Comparison of ENCODE assay signal across 8 mouse cellular contexts in genomic region chr1:121430183-121430937, GRCm38 (mm10). TPM values are rescaled to one million over a fixed set of nuclear protein-coding genes. Genes with fewer than 3 reads are reported as not detected.
DNase-seq lines count a peak whose midpoint lies in the region; ATAC-seq and TF ChIP-seq lines count a peak whose summit lies in the region.

No protein-coding gene starts in this region.

- H3K27ac ChIP-seq in ES-E14 (ENCODE audit: insufficient read depth, low read depth, low read length, poor library complexity, severe bottlenecking), result no peak overlapping the region
- H3K27ac ChIP-seq in forebrain, postnatal 0 days (ENCODE audit: low read depth, low read length), result no peak overlapping the region
- no peak overlapping the region for H3K27ac ChIP-seq in hindbrain, embryonic 15.5 days (replicated peaks)
- H3K27ac ChIP-seq in midbrain, embryonic 15.5 days, result no peak overlapping the region

- no peaks in the 10 kb centered on the region for H3K9me3 ChIP-seq in ES-E14 (ENCODE audit: control insufficient read depth, insufficient read depth, low read depth, low read length)
- H3K9me3 ChIP-seq in forebrain, postnatal 0 days (ENCODE audit: low read length), result no peaks in the 10 kb centered on the region
- H3K9me3 ChIP-seq in hindbrain, embryonic 15.5 days, result no peaks in the 10 kb centered on the region
- no peaks in the 10 kb centered on the region for H3K9me3 ChIP-seq in midbrain, embryonic 15.5 days

- intact Hi-C loops in left cerebral cortex, postnatal 36 days (cut with DNase I), result no loop called here

- TF ChIP-seq CTCF in forebrain, postnatal 0 days (IDR thresholded peaks at IDR 0.05; ENCODE audit: low read depth), result no peak

- in situ Hi-C loops in ES-E14 (cut with MboI; ENCODE audit: low sequenced_read_pairs in 2 of 2, unreplicated experiment in 2 of 2), result no loop called here

- no peaks in the 10 kb centered on the region for H3K27me3 ChIP-seq in forebrain, postnatal 0 days (ENCODE audit: insufficient read depth, low read length)
- no peaks in the 10 kb centered on the region for H3K27me3 ChIP-seq in hindbrain, embryonic 15.5 days
- no peaks in the 10 kb centered on the region for H3K27me3 ChIP-seq in midbrain, embryonic 15.5 days (replicated peaks)

- H3K4me2 ChIP-seq in forebrain, postnatal 0 days (ENCODE audit: low read depth), result peak overlapping the region; percentile 99
- peak overlapping the region; percentile 95 for H3K4me2 ChIP-seq in hindbrain, embryonic 15.5 days
- peak overlapping the region; percentile 99 for H3K4me2 ChIP-seq in midbrain, embryonic 15.5 days

- peak; percentile 14; the same call in 1 of the 2 replicates for ATAC-seq in forebrain, postnatal 0 days
- no peak; the same call in 1 of the 2 replicates for ATAC-seq in hindbrain, embryonic 15.5 days (ENCODE audit: low FRiP score, low read depth)
- ATAC-seq in midbrain, embryonic 15.5 days (replicated peaks), result 0 out of 2 replicates have a peak, but pooled peaks have one; percentile 7

- H3K4me1 ChIP-seq in ES-E14 (ENCODE audit: control insufficient read depth in 2 of 2, insufficient read depth in 2 of 2, low read length in 2 of 2, poor library complexity in 1 of 2), result peaks cover 2 to 4% of the 10 kb centered on the region in 2 experiments; a peak in 2 of 4 replicates
- H3K4me1 ChIP-seq in forebrain, postnatal 0 days (ENCODE audit: insufficient read depth), result peaks cover 17% of the 10 kb centered on the region; the same call in 1 of the 2 replicates
- peaks cover 15% of the 10 kb centered on the region for H3K4me1 ChIP-seq in hindbrain, embryonic 15.5 days (replicated peaks)
- H3K4me1 ChIP-seq in midbrain, embryonic 15.5 days, result peaks cover 21% of the 10 kb centered on the region

- H3K9ac ChIP-seq in ES-E14 (ENCODE audit: insufficient read depth, low read depth, low read length, poor library complexity, severe bottlenecking), result no peak overlapping the region
- H3K9ac ChIP-seq in forebrain, postnatal 0 days, result no peak overlapping the region
- H3K9ac ChIP-seq in hindbrain, embryonic 15.5 days, result no peak overlapping the region; the same call in 1 of the 2 replicates
- no peak overlapping the region for H3K9ac ChIP-seq in midbrain, embryonic 15.5 days

- WGBS in forebrain, postnatal 0 days, result 24% methylated on average over 6 of the region's 6 CpGs
- 20% methylated on average over 6 of the region's 6 CpGs for WGBS in hindbrain, embryonic 15.5 days
- 24% methylated on average over 6 of the region's 6 CpGs for WGBS in midbrain, embryonic 15.5 days

- H3K36me3 ChIP-seq in ES-E14 (ENCODE audit: control insufficient read depth, insufficient read depth, low read length, poor library complexity, severe bottlenecking), result no peaks in the 10 kb centered on the region; the same call in 1 of the 2 replicates
- H3K36me3 ChIP-seq in forebrain, postnatal 0 days (ENCODE audit: insufficient read depth), result no peaks in the 10 kb centered on the region
- H3K36me3 ChIP-seq in hindbrain, embryonic 15.5 days, result no peaks in the 10 kb centered on the region
- H3K36me3 ChIP-seq in midbrain, embryonic 15.5 days (replicated peaks), result no peaks in the 10 kb centered on the region

- H3K4me3 ChIP-seq in ES-E14 (ENCODE audit: insufficient read depth in 1 of 2, low read depth in 1 of 2, low read length in 2 of 2, poor library complexity in 1 of 2, severe bottlenecking in 1 of 2), result no peak overlapping the region
- peak overlapping the region; percentile 99 for H3K4me3 ChIP-seq in forebrain, postnatal 0 days (ENCODE audit: low read depth, low read length)
- H3K4me3 ChIP-seq in hindbrain, embryonic 15.5 days, result peak overlapping the region; percentile 86
- peak overlapping the region; percentile 88 for H3K4me3 ChIP-seq in midbrain, embryonic 15.5 days

- peak; percentile 12 to 37 for DNase-seq in adrenal gland, postnatal 36 days
- no peak for DNase-seq in adrenal gland, adult 8-10 months
- no peak for DNase-seq in ES-E14 (ENCODE audit: low read depth, low spot score)
- DNase-seq in forebrain, postnatal 0 days, result no peak
- no peak for DNase-seq in right cerebral cortex, postnatal 25 days
- no peak for DNase-seq in left cerebral cortex, postnatal 36 days (ENCODE audit: low spot score in 2 of 2)

TF ChIP-seq in ES-E14, 5 proteins besides CTCF, POLR2A, EP300 and RAD21:
- no peak for TF ChIP-seq HCFC1 (IDR thresholded peaks at IDR 0.05; ENCODE audit: borderline replicate concordance, insufficient read depth, low read length)
- peak; percentile 38; the same call in 1 of the 2 replicates for TF ChIP-seq ZNF384 (IDR thresholded peaks at IDR 0.05; ENCODE audit: low read depth, low read length)

RNA-seq across cellular contexts. Expression of gene Ccdc93, which starts 0.5 kb away (rescaled TPM):
- 10 to 100 TPM; 20.9 to 27.6 TPM for total RNA-seq in adrenal gland, postnatal 36 days (2021)
- 10 to 100 TPM; 24.2 to 38.3 (median 30.3) TPM for total RNA-seq in adrenal gland, adult 8-10 months (2022)
- 10.4 and 11.7 TPM in 2 replicates for total RNA-seq in ES-E14 (2012; rRNA removed)
- 13.5 and 14.6 TPM in 2 replicates for total RNA-seq in forebrain, postnatal 0 days (2014; rRNA removed)
- polyA plus RNA-seq in forebrain, postnatal 0 days (2015; fragmentation: Nextera tagmentation; extraction: Ambion mirVana), result 3.8 and 6.7 TPM in 2 replicates
- polyA plus RNA-seq in hindbrain, embryonic 15.5 days (2015; fragmentation: Nextera tagmentation; extraction: Ambion mirVana), result 11.4 and 13.2 TPM in 2 replicates
- 11.5 and 14.8 TPM in 2 replicates for polyA plus RNA-seq in midbrain, embryonic 15.5 days (2015; fragmentation: Nextera tagmentation; extraction: Ambion mirVana)
- 10 to 100 TPM; 17.2 to 25.1 TPM for total RNA-seq in left cerebral cortex, postnatal 36 days (2021)

Comparison
In these comparisons a context has a peak if more than half of its experiments do, and no peak if none do; other contexts are left out.
1. DNase-seq: peak in adrenal gland, postnatal 36 days (2 of 2); none in adrenal gland, adult 8-10 months (single experiment), ES-E14 (single experiment), forebrain, postnatal 0 days (single experiment), right cerebral cortex, postnatal 25 days (single experiment) and left cerebral cortex, postnatal 36 days (0 of 2).
2. H3K4me3 ChIP-seq: peak in forebrain, postnatal 0 days (single experiment), hindbrain, embryonic 15.5 days (single experiment) and midbrain, embryonic 15.5 days (single experiment); none in ES-E14 (0 of 2).
3. Peak in every context shown above with its lines, with median percentiles within 50 percentile points of each other: H3K4me2 ChIP-seq.